In the genomic region with DNA sequence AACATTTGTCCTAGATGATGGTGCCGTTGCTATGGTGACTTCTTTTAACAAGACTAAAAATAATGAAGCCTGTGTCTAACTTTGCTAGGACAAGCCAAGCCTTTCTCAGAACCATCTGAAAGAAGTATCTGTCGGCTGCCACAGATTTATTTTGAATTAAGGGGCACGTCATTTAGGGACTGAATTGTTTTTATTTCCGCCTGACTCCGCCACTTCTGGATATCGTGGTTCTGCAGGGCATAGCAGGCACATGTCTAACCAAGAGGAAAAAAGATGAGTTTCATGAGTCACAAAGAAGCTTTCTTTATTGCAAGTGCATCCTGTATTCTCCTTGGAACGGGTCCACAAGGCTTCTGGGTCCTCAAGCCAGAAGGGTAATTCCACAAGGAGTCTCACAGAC, we compare ENCODE assay signal across 12 mouse cellular contexts. TPM values are rescaled to one million over a fixed set of nuclear protein-coding genes. Genes with fewer than 3 reads are reported as not detected.
DNase-seq lines count a peak whose midpoint lies in the region.
"Had no signal": no experiment of that assay in that cellular context is flagged by ENCODE, and none has a peak within 500 bp of the region (broad histone marks: within the 10 kb centered on the region; RNA-seq: fewer than 3 reads in every experiment).

No protein-coding gene starts in this region.

- peak; percentile 17 to 18 for DNase-seq in cerebellum, postnatal 10 days
- DNase-seq in cerebellum, adult 9-10 months: no peak
- peak; percentile 13 for DNase-seq in layer of hippocampus, adult 11-12 months (ENCODE audit: low spot score)
- DNase-seq in layer of hippocampus, adult 9-10 months (ENCODE audit: low spot score): no peak
- DNase-seq in right cerebral cortex, adult 2 months (ENCODE audit: low spot score in 2 of 2): peak; percentile 14 to 47
- no peak for DNase-seq in right cerebral cortex, postnatal 14 days
- no peak for DNase-seq in adrenal gland, adult 18-20 months (ENCODE audit: low spot score in 2 of 2)
- DNase-seq in adrenal gland, adult (ENCODE audit: inconsistent age in 2 of 2, low spot score in 1 of 2): no peak
- DNase-seq: cerebellum, adult 9-11 months; gastrocnemius, postnatal 25 days; kidney, postnatal 10 days had no signal

RNA-seq across cellular contexts. Expression of a gene that starts 7.8 kb away (rescaled TPM):
- total RNA-seq in adrenal gland, adult 18-20 months (2021): not detected
- total RNA-seq: gastrocnemius, postnatal 25 days; monocyte, adult 5-6 weeks had no signal

Comparison
In these comparisons a context has a peak if more than half of its experiments do, and no peak if none do; other contexts are left out.
1. DNase-seq: peak in cerebellum, postnatal 10 days (2 of 2), layer of hippocampus, adult 11-12 months (single experiment) and right cerebral cortex, adult 2 months (2 of 2); none in cerebellum, adult 9-10 months (single experiment), layer of hippocampus, adult 9-10 months (single experiment), right cerebral cortex, postnatal 14 days (single experiment), adrenal gland, adult 18-20 months (0 of 2) and adrenal gland, adult (0 of 2).